Mouse (Mus musculus) gastrocnemius, postnatal 10 days (tissue): ENCODE results near the gene Arnt2. TPM values are rescaled to one million over a fixed set of nuclear protein-coding genes. Genes with fewer than 3 reads are reported as not detected.

Experiments used
- DNase-seq: peaks from one replicate; pipeline ENCODE4 v3.0.0; 2021; ENCODE audit warnings: mixed read lengths
- total RNA-seq, 2 experiments: library from RNA; stranded (reverse); gene quantifications; 2 replicates each; pipeline ENCODE4 v1.2.3; 2021

Arnt2 gene
- total RNA-seq, 2 experiments from 2014 or later = 3.9 to 6.4 TPM

GRCm38 (mm10) chr7:84348145-84348911 lies 61.6 kb downstream of the Arnt2 start:
- DNase-seq = no peak

GRCm38 (mm10) chr7:84343160-84343559 lies 66.8 kb downstream of the Arnt2 start:
- DNase-seq = no peak

DNA sequence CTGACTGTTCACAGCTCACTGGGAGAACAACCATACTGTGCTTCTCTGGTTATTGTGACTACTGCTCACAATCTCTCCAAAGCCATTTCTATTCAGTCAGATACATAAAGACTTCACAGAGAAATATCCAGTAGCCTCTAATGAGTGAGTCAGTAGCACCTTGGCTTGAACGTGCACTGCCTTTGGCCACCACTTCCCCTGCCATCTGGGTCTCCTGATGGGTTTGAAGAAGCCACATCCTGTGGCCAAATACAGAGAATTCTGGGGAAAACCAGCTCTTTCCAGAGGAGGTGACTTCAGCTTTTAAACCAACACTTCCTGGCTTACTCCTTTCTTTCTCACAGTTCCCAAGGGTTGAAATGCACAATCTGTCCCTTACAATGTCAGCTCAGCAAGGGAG lies 69.0 kb downstream of the Arnt2 start:
- no peak for DNase-seq

- DNase-seq = no peak
Measured at GRCm38 (mm10) chr7:84339186-84339585, 70.8 kb downstream of the Arnt2 start.

GRCm38 (mm10) chr7:84337768-84338167 lies 72.2 kb downstream of the Arnt2 start:
- peak; percentile 52 for DNase-seq

DNA sequence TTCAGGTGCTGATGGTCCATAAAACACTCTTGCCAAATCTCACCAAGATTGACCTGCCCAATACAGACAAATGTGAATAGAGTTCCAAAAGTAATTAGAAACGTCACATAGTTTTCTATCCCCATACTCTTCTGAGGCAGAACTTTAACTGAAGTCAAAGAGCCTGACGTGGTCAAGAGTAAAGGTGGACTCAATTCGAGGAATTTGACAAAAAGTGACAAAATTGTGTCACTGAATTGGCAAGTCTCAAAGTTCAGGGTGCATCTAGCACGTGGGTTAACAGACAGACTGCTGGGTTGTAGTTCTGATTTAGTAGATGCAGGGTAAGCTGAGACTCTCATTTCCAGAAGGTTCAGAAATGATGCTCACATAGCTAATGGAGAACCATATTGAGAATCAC lies 73.1 kb downstream of the Arnt2 start:
- DNase-seq = no peak

DNA sequence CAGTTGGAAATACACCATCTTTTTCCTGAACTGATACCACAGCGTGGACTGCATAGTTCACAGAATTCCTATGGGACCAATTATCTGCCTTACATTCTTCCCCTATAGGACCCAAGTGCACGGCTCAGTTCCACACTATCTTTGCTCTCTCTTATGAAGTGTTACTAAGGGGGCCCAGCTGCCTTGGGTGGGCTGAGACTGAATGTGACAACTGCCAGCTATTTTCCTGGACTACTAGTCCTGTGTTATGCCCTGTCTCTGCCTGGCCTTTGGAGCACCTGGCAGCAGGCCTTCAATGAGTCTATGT lies 73.4 kb downstream of the Arnt2 start:
- DNase-seq = no peak

DNA sequence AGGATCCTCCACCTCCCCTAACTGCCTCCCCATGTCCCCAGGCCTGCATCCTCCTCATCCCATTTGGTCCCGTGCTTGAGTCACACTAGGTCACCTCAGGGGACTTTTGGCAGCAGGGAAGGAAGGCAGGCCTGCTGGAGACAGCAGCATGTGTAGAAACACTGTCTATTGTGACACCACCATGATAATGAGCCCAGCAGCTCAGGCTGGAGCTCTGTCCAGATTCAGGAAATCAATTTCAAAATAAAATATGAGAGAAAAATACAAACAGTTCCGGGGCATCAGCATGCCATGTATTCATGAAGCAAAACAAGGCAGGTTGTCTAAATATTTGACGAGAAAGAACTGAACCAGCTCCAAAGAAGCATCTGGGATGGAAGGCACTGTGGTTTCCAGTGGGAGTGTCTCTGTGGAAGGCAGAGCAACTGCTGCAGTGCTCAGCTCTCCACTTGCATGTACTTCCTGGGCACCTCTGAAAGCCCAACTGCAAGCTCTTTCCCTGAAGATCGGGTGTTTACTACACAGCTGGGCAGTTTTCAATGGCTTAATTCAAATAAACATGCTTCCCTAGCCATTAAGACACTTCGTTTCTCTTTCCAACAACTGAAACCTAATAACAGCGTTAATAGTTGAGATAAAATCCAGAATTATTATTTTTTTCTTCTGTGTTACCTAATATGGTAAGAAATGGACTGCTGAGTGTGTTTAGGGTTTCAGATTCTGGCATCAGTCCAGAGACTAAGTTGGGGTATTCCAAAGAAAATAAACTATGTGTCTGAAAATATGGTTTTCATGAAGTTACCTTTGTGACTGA lies 74.0 kb downstream of the Arnt2 start:
- DNase-seq = no peak

DNA sequence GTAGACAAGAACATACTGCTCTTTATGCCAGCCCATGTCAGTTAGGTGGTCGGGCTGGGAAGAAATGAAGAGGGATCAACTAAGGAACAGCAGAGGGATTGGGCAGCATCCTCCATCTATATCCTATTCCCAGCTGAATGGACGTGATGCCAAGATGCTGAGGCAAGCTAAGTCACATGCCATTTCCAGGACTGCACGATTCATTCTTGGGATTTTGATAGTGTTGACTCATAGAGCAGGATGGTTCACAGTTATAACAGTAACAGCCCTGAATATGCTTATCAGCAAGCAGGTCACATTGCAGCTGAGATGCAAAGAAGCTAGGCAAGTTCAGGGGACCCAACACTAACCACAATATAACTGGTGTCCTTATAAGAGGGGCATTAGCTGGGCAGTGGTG lies 76.0 kb downstream of the Arnt2 start:
- DNase-seq = no peak

DNA sequence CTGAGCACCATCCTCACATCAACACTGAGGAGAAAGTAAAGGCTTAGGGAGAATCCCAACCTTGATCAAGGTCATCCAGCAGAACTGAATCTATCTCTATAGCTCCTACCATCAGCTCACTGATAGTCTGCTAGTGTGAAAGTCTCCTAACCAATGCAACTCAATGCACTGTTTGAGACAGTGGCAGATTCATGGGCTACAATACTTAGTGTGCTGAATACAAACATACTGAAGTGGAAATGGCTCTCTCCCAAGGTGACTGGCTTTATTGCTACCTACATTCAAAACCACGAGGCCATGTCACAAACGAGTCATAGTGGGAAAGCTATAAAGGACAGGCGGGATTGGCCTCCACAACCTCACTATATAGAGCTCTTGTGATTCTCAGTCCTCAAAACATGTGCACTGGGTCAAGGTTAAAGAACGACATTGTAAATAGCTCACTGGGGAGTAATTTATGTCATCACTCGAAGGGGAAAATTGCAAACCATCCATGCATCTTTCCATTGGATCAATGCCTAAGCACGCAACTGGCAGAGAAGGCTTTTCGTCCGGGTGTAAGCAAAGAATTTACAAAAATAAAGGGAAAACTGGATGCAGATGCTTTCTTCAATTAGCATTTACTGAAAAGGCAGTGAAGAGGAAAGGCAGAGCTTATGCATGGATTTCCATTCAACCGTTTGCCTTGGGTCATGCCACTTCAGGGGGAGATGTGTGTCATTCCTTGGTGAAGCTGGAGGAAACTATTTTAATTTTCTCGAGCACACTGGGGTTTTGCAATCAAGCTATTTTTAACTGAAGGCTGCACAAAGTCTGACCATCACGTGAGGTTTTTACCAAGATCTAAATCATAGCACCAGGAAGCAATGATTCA lies 77.4 kb downstream of the Arnt2 start:
- DNase-seq = no peak

DNA sequence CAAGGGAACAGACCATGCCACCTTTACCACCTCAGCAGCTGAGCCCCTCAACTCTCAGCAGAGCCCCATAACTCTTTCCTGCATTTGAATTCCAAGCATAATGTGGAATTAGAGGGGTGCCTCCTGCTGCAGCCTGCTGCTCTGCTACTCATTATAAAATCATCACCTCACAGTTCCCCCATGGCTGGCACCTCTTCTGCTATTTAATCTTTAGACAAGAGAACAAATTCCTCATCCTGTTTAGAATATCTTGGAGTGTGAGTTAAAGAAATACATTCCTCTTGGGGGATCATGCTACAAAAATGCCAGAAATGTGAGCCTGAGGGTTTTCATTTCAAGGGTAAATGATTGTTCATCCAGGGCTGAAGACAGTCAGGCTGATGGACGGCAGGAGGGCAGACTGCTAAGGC lies 80.8 kb downstream of the Arnt2 start:
- no peak for DNase-seq

GRCm38 (mm10) chr7:84328770-84329169 lies 81.2 kb downstream of the Arnt2 start:
- DNase-seq = no peak

DNA sequence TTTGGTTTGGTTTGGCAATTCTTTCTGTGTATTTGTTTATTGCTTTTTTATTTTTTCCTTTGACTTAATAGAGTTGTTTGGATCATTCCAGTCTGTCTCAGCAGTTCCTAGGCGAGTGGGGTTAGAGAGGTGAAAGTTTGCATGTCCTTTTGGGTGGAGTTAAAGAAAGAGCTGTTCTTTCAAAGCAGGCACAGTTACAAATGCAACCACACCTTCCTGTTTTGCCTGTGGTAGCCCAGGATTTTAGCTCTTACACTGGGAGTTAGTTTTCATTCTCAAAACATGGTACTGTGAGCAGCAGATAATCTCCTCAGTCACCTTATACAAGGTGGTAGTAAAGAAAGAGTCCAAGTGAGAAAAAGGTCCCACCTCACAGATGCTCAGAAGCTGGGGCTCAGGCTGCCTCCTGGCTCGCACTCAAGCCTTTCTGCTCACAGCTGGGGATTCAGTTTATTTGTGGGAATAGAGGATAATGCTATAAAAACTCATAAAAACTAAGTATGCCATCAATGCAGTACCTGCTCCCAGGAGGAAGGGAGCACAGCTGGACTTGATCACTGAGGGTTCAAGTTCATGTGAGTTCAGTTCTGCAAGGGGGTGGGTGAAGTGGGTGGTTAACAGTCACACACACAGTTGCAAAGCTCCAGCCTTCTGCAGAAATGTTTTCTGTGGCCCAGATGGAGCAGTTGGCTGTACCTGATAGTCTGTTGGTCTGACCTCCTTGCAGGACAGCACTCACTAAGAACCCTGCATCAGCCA lies 84.2 kb downstream of the Arnt2 start:
- no peak for DNase-seq

- DNase-seq = no peak
Measured at GRCm38 (mm10) chr7:84321542-84321941, 88.4 kb downstream of the Arnt2 start.

- DNase-seq = peak; percentile 19
Measured at GRCm38 (mm10) chr7:84315353-84316003, 94.5 kb downstream of the Arnt2 start.

DNA sequence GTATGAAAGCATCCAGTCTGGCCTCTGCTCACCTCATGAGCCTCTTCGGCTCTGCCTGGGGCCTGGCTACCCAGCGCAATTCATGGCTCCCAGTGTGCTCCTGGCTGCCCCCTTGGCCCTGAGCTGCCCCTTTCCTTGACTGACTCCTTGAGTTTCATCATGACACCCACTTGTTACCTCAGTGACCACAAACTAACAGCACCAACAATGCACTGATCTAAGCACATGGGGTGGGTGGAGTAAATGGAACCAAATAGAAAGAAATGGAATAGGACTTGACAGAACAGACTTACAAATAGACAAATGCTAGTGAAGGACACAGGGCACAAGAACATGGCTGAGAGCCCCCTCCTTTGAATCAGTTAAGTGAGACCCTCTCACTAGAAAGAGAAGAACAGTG lies 95.2 kb downstream of the Arnt2 start:
- no peak for DNase-seq

DNA sequence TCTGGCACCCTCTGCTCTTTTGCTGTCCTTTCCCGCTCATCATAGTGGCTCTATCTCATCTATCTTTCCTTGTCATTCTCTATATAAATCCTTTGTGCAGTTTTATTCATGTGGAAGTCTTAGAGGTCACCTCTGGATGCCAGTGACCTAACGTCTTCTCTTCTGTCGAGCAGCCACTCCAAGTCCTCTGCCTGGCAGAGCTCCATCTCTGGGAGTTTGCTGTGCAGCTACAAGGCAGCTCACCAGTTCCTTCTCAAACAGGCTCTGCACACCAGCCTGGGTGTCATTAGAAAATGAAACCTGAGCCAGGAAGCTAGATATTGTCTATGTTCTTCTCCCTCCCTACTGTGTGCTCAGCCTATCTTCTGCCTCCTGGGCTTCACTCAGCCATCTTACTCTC lies 98.4 kb downstream of the Arnt2 start:
- peak; percentile 21 for DNase-seq

DNA sequence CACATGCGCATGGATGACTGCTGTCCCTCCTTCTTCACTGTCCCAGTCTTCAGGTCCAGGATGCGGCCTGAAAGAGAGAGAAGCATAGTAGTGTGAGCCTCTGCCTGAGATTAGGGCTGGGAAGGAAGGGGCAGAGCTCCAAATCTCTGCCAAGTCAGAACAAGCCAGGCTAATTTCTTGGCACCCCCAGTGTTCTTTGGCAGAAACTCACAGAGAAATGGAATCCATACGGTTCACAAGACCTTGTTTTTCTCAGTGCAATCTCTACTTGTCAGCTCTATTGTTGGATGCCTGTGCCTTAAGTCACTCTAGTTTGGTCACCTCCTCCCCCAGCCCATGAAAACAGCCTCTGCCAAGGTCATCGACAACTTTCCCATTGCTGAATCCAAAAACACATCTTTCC lies 99.1 kb downstream of the Arnt2 start:
- DNase-seq = no peak

- no peak for DNase-seq
Measured at GRCm38 (mm10) chr7:84307329-84307925, 102.5 kb downstream of the Arnt2 start.

GRCm38 (mm10) chr7:84300261-84300660 lies 109.7 kb downstream of the Arnt2 start:
- DNase-seq = no peak

- no peak for DNase-seq
Measured at GRCm38 (mm10) chr7:84299601-84300000, 110.4 kb downstream of the Arnt2 start.
